In genomic region chr4:116001206-116001605, GRCm38 (mm10) we compare ENCODE assay signal across 30 mouse cellular contexts. TPM values are rescaled to one million over a fixed set of nuclear protein-coding genes. Genes with fewer than 3 reads are reported as not detected.
A peak's percentile ranks its signal among the peaks of the same experiment; 100 is the strongest.
DNase-seq lines count a peak whose midpoint lies in the region; ATAC-seq and TF ChIP-seq lines count a peak whose summit lies in the region.
"Had no signal": no experiment of that assay in that cellular context is flagged by ENCODE, and none has a peak within 500 bp of the region (broad histone marks: within the 10 kb centered on the region; RNA-seq: fewer than 3 reads in every experiment).

No protein-coding gene starts in this region.

- intact Hi-C loops in heart, adult 2 months (cut with DNase I): no loop called here

- WGBS in liver, adult 2 months: 27% methylated on average over 4 of the region's 4 CpGs
- WGBS in liver, embryonic 11.5 days: 70% methylated on average over 4 of the region's 4 CpGs
- WGBS in lung, postnatal 0 days: 57% methylated on average over 4 of the region's 4 CpGs
- 72% methylated on average over 4 of the region's 4 CpGs for whole genome bisulfite sequencing in heart, adult 2 months

- H3K9ac ChIP-seq in liver, adult 2 months (ENCODE audit: low read depth, low read length): no peak overlapping the region
- H3K9ac ChIP-seq in liver, embryonic 11.5 days (ENCODE audit: low read depth, low read length): no peak overlapping the region
- H3K9ac ChIP-seq in lung, postnatal 0 days (replicated peaks; ENCODE audit: low read depth): no peak overlapping the region
- H3K9ac ChIP-seq in heart, adult 2 months (ENCODE audit: low read depth, low read length): no peak overlapping the region
- H3K9ac ChIP-seq: embryonic facial prominence, embryonic 15.5 days; forebrain, embryonic 13.5 days; heart, embryonic 12.5 days; hindbrain, embryonic 13.5 days; liver, embryonic 14.5 days; midbrain, embryonic 15.5 days had no signal

- peaks cover 44% of the 10 kb centered on the region for H3K36me3 ChIP-seq in liver, adult 2 months (ENCODE audit: control insufficient read depth, insufficient read depth, low read length)
- no peaks in the 10 kb centered on the region for H3K36me3 ChIP-seq in liver, embryonic 11.5 days (ENCODE audit: control insufficient read depth, insufficient read depth, low read length)
- H3K36me3 ChIP-seq in lung, postnatal 0 days (ENCODE audit: insufficient read depth, low read length): no peaks in the 10 kb centered on the region
- H3K36me3 ChIP-seq in heart, adult 2 months (ENCODE audit: control insufficient read depth, insufficient read depth, low read length): no peaks in the 10 kb centered on the region
- H3K36me3 ChIP-seq: embryonic facial prominence, embryonic 10.5 days; embryonic facial prominence, embryonic 15.5 days; G1E; heart, embryonic 12.5 days; midbrain, embryonic 15.5 days had no signal

- peaks cover 12% of the 10 kb centered on the region; the same call in 1 of the 2 replicates for H3K4me1 ChIP-seq in liver, adult 2 months (ENCODE audit: control insufficient read depth, insufficient read depth, low read length)
- no peaks in the 10 kb centered on the region for H3K4me1 ChIP-seq in liver, embryonic 11.5 days (replicated peaks; ENCODE audit: control insufficient read depth, insufficient read depth, low read length)
- no peaks in the 10 kb centered on the region for H3K4me1 ChIP-seq in lung, postnatal 0 days (ENCODE audit: insufficient read depth, low read depth, low read length)
- no peaks in the 10 kb centered on the region for H3K4me1 ChIP-seq in heart, adult 2 months (ENCODE audit: control insufficient read depth, insufficient read depth, low read length)
- H3K4me1 ChIP-seq: embryonic facial prominence, embryonic 15.5 days; midbrain, embryonic 15.5 days had no signal

- no peaks in the 10 kb centered on the region for H3K27me3 ChIP-seq in liver, adult 2 months (ENCODE audit: control insufficient read depth, insufficient read depth, low read length)
- peaks cover 2% of the 10 kb centered on the region; the same call in 1 of the 2 replicates for H3K27me3 ChIP-seq in liver, embryonic 11.5 days (replicated peaks; ENCODE audit: control insufficient read depth, insufficient read depth, low read length)
- H3K27me3 ChIP-seq in lung, postnatal 0 days (replicated peaks; ENCODE audit: insufficient read depth, low read length): no peaks in the 10 kb centered on the region
- H3K27me3 ChIP-seq in heart, adult 2 months (ENCODE audit: control insufficient read depth, insufficient read depth, low read length): no peaks in the 10 kb centered on the region
- H3K27me3 ChIP-seq: embryonic facial prominence, embryonic 15.5 days; forebrain, embryonic 13.5 days; midbrain, embryonic 15.5 days had no signal

- H3K4me2 ChIP-seq in liver, embryonic 11.5 days: no peak overlapping the region
- H3K4me2 ChIP-seq in lung, postnatal 0 days (replicated peaks; ENCODE audit: low read depth, low read length): no peak overlapping the region
- H3K4me2 ChIP-seq: embryonic facial prominence, embryonic 15.5 days; forebrain, embryonic 13.5 days; heart, embryonic 12.5 days; hindbrain, embryonic 13.5 days; midbrain, embryonic 15.5 days had no signal

- H3K9me3 ChIP-seq in liver, embryonic 11.5 days (ENCODE audit: control insufficient read depth, low read length): no peaks in the 10 kb centered on the region
- H3K9me3 ChIP-seq in lung, postnatal 0 days (ENCODE audit: low read length): no peaks in the 10 kb centered on the region
- H3K9me3 ChIP-seq: embryonic facial prominence, embryonic 10.5 days; embryonic facial prominence, embryonic 15.5 days; forebrain, embryonic 13.5 days; G1E; heart, embryonic 12.5 days; hindbrain, embryonic 13.5 days; megakaryocyte, embryonic 14.5 days; midbrain, embryonic 15.5 days had no signal

- no peak for ATAC-seq in liver, embryonic 11.5 days (replicated peaks; ENCODE audit: low FRiP score)
- no peak for ATAC-seq in lung, postnatal 0 days
- ATAC-seq in megakaryocyte progenitor cell, adult 5-6 weeks (replicated peaks; ENCODE audit: poor library complexity): peak; percentile 38
- ATAC-seq: forebrain, embryonic 13.5 days; intestine, embryonic 16.5 days; midbrain, embryonic 15.5 days had no signal

- no peak for TF ChIP-seq POLR2A in liver, adult 2 months (IDR thresholded peaks at IDR 0.05; ENCODE audit: extremely low read depth, insufficient read depth, low read length)
- TF ChIP-seq POLR2A in heart, adult 2 months (IDR thresholded peaks at IDR 0.05; ENCODE audit: insufficient read depth, low read depth, low read length): no peak

- DNase-seq in liver, adult 2 months (ENCODE audit: extremely low read depth, low read depth, low spot score): peak; percentile 63
- DNase-seq in liver, embryonic 11.5 days (ENCODE audit: low spot score): no peak
- peak; percentile 24 for DNase-seq in lung, postnatal 0 days (ENCODE audit: low spot score)
- no peak for DNase-seq in lung, postnatal 4 days
- DNase-seq in MEL-GATA-1-ER (ENCODE audit: extremely low read depth, low read depth): peak; percentile 77
- DNase-seq in heart, adult 2 months: no peak
- DNase-seq: adrenal gland, postnatal 25 days; cerebellum, adult 18-20 months; gastrocnemius, postnatal 25 days; heart, adult 18-20 months; heart, postnatal 4 days; kidney, adult 8-10 months; kidney, postnatal 10 days; layer of hippocampus, adult 9-11 months; lung, postnatal 10 days; right cerebral cortex, postnatal 4 days; thymus, adult 18-20 months; thymus, postnatal 25 days had no signal

- no peak overlapping the region for H3K4me3 ChIP-seq in liver, adult 2 months (ENCODE audit: insufficient read depth, low read depth, low read length)
- no peak overlapping the region for H3K4me3 ChIP-seq in liver, embryonic 11.5 days (ENCODE audit: low read depth, low read length)
- no peak overlapping the region for H3K4me3 ChIP-seq in lung, postnatal 0 days (ENCODE audit: low read depth, low read length)
- no peak overlapping the region for H3K4me3 ChIP-seq in heart, adult 2 months
- H3K4me3 ChIP-seq: embryonic facial prominence, embryonic 10.5 days; embryonic facial prominence, embryonic 15.5 days; forebrain, embryonic 13.5 days; heart, embryonic 12.5 days; hindbrain, embryonic 13.5 days; megakaryocyte, embryonic 14.5 days; midbrain, embryonic 15.5 days had no signal

- no peaks in the 10 kb centered on the region for H3K79me2 ChIP-seq in liver, adult 2 months (ENCODE audit: control insufficient read depth, insufficient read depth, low read length)
- no peaks in the 10 kb centered on the region for H3K79me2 ChIP-seq in heart, adult 2 months (replicated peaks; ENCODE audit: control insufficient read depth, insufficient read depth, low read length)

- TF ChIP-seq EP300 in lung, postnatal 0 days (IDR thresholded peaks at IDR 0.05): no peak
- no peak for TF ChIP-seq EP300 in heart, adult 2 months (IDR thresholded peaks at IDR 0.05; ENCODE audit: insufficient read depth, low read depth, low read length)

- TF ChIP-seq CTCF in liver, adult 2 months (IDR thresholded peaks at IDR 0.05; ENCODE audit: low read depth, low read length): no peak
- TF ChIP-seq CTCF in lung, postnatal 0 days (IDR thresholded peaks at IDR 0.05): no peak
- no peak for TF ChIP-seq CTCF in heart, adult 2 months (IDR thresholded peaks at IDR 0.05)

- H3K27ac ChIP-seq in liver, adult 2 months (replicated peaks; ENCODE audit: insufficient read depth, low read depth, low read length): no peak overlapping the region
- no peak overlapping the region for H3K27ac ChIP-seq in liver, embryonic 11.5 days (ENCODE audit: low read depth, low read length)
- no peak overlapping the region for H3K27ac ChIP-seq in lung, postnatal 0 days (ENCODE audit: low read length)
- no peak overlapping the region for H3K27ac ChIP-seq in heart, adult 2 months
- H3K27ac ChIP-seq: embryonic facial prominence, embryonic 10.5 days; embryonic facial prominence, embryonic 15.5 days; forebrain, embryonic 13.5 days; hindbrain, embryonic 13.5 days; liver, embryonic 14.5 days; midbrain, embryonic 15.5 days; stomach, postnatal 0 days had no signal

RNA-seq across cellular contexts. Expression of gene Faah, which starts 16.5 kb away (rescaled TPM):
- total RNA-seq in liver, adult 2 months (2014; rRNA removed): 55.9 and 71.4 TPM in 2 replicates
- polyA plus RNA-seq in liver, adult 2 months (2012; rRNA removed): 120 and 125 TPM in 2 replicates
- polyA plus RNA-seq in liver, embryonic 11.5 days (2014; fragmentation: Nextera tagmentation; extraction: Ambion mirVana): 3.9 and 4.7 TPM in 2 replicates
- 12.1 and 13.4 TPM in 2 replicates for polyA plus RNA-seq in lung, postnatal 0 days (2015; fragmentation: Nextera tagmentation; extraction: Ambion mirVana)
- total RNA-seq in megakaryocyte progenitor cell, adult 5-6 weeks (2015): 0.83 and 1.2 TPM in 2 replicates
- 0.58 and 1.7 TPM in 2 replicates for total RNA-seq in megakaryocyte progenitor cell, adult 5-6 weeks (2017)
- total RNA-seq in heart, adult 2 months (2021): under 1 TPM; 0.14 to 0.23 TPM
- polyA plus RNA-seq in heart, adult 2 months (2012; rRNA removed): 0.53 and 1.4 TPM in 2 replicates

RNA-seq across cellular contexts. Expression of gene Nsun4, which starts 52.5 kb away (rescaled TPM):
- total RNA-seq in liver, adult 2 months (2014; rRNA removed): 14.5 and 15.0 TPM in 2 replicates
- polyA plus RNA-seq in liver, adult 2 months (2012; rRNA removed): 8.9 and 11.8 TPM in 2 replicates
- 17.8 and 19.5 TPM in 2 replicates for polyA plus RNA-seq in liver, embryonic 11.5 days (2014; fragmentation: Nextera tagmentation; extraction: Ambion mirVana)
- 33.7 and 37.9 TPM in 2 replicates for polyA plus RNA-seq in lung, postnatal 0 days (2015; fragmentation: Nextera tagmentation; extraction: Ambion mirVana)
- total RNA-seq in megakaryocyte progenitor cell, adult 5-6 weeks (2015): 8.2 and 8.9 TPM in 2 replicates
- total RNA-seq in megakaryocyte progenitor cell, adult 5-6 weeks (2017): 8.7 and 8.9 TPM in 2 replicates
- 10 to 100 TPM; 24.3 to 28.4 TPM for total RNA-seq in heart, adult 2 months (2021)
- 24.9 and 37.0 TPM in 2 replicates for polyA plus RNA-seq in heart, adult 2 months (2012; rRNA removed)

Comparison
In these comparisons a context has a peak if more than half of its experiments do, and no peak if none do; other contexts are left out.
1. DNase-seq: peak in liver, adult 2 months (single experiment), lung, postnatal 0 days (single experiment) and MEL-GATA-1-ER (single experiment); none in liver, embryonic 11.5 days (single experiment), lung, postnatal 4 days (0 of 2) and heart, adult 2 months (0 of 2).